16 mouse cellular contexts compared by ENCODE assay signal in the genomic region with DNA sequence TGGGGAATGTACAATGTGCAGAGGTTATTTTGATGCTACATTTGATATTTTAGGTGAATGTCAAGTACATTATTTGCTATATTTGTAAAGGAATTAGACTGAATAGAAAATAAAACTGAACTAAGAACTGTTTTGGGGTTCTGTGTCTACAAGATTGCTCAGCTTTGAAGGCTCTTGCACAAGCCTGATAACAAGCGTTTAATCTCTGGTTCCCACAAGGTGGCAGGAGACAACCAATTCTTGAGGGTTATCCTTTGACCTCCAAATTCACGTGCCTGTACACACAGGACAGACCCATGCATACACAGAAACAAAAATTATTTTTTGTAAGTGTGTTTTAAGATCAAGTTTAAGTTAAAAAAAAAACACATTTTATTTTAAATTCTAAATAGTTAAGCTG. TPM values are rescaled to one million over a fixed set of nuclear protein-coding genes. Genes with fewer than 3 reads are reported as not detected.
DNase-seq lines count a peak whose midpoint lies in the region; ATAC-seq and TF ChIP-seq lines count a peak whose summit lies in the region.
"Had no signal": no experiment of that assay in that cellular context is flagged by ENCODE, and none has a peak within 500 bp of the region (broad histone marks: within the 10 kb centered on the region; RNA-seq: fewer than 3 reads in every experiment).

No protein-coding gene starts in this region.

- ATAC-seq in erythroblast, adult 5-6 weeks (replicated peaks; ENCODE audit: low FRiP score, poor library complexity, severe bottlenecking), result peak; percentile 85
- ATAC-seq in megakaryocyte progenitor cell, adult 5-6 weeks (replicated peaks; ENCODE audit: poor library complexity), result peak; percentile 98

- no peak for DNase-seq in layer of hippocampus, adult 2 months (ENCODE audit: low spot score in 2 of 2)
- no peak for DNase-seq in layer of hippocampus, postnatal 36 days
- peak; percentile 51 for DNase-seq in MEL (ENCODE audit: low read depth, low spot score)
- no peak for DNase-seq in thymus, postnatal 0 days (ENCODE audit: low spot score)
- DNase-seq in retina, embryonic 14.5 days (ENCODE audit: low spot score), result no peak
- DNase-seq: cerebellum, adult 11-12 months; heart, adult 2 months; thymus, postnatal 36 days had no signal

- H3K4me1 ChIP-seq in MEL (ENCODE audit: control insufficient read depth in 1 of 2, insufficient read depth in 2 of 2, low read length in 2 of 2), result peaks cover 0 to 3% of the 10 kb centered on the region in 2 experiments; a peak in 2 of 4 replicates
- H3K4me1 ChIP-seq: embryonic facial prominence, embryonic 12.5 days; limb, embryonic 12.5 days had no signal

- H3K27me3 ChIP-seq in MEL (ENCODE audit: control insufficient read depth in 1 of 2, insufficient read depth in 2 of 2, low read length in 2 of 2), result no peaks in the 10 kb centered on the region
- H3K27me3 ChIP-seq: embryonic facial prominence, embryonic 12.5 days; limb, embryonic 12.5 days had no signal

- no peak overlapping the region for H3K9ac ChIP-seq in MEL (ENCODE audit: control insufficient read depth, low read depth, low read length, poor library complexity, severe bottlenecking)
- H3K9ac ChIP-seq: embryonic facial prominence, embryonic 12.5 days; limb, embryonic 12.5 days had no signal

- H3K36me3 ChIP-seq in MEL (ENCODE audit: control insufficient read depth in 1 of 2, insufficient read depth in 2 of 2, low read length in 2 of 2), result peaks cover 5 to 15% of the 10 kb centered on the region in 2 experiments

- H3K79me2 ChIP-seq in MEL (ENCODE audit: control insufficient read depth, insufficient read depth, low read length, poor library complexity), result no peaks in the 10 kb centered on the region

- peak; percentile 36 for TF ChIP-seq CTCF in layer of hippocampus, adult 2 months (conservative IDR thresholded peaks at IDR 0.05)
- TF ChIP-seq CTCF in MEL (IDR thresholded peaks at IDR 0.05 in 2 of 3, conservative IDR thresholded peaks at IDR 0.05 in 1 of 3; ENCODE audit: control insufficient read depth in 1 of 3, insufficient read depth in 1 of 3, low read depth in 2 of 3, low read length in 3 of 3, poor library complexity in 1 of 3, severe bottlenecking in 1 of 3), result peak in 1 of 3 experiments; percentile 30; a peak in 2 of 6 replicates

- no peak overlapping the region for H3K4me3 ChIP-seq in layer of hippocampus, adult 2 months
- no peak overlapping the region for H3K4me3 ChIP-seq in MEL (ENCODE audit: control insufficient read depth in 1 of 2, insufficient read depth in 1 of 2, low read depth in 2 of 2, low read length in 2 of 2)
- H3K4me3 ChIP-seq: embryonic facial prominence, embryonic 12.5 days; heart, adult 2 months; limb, embryonic 12.5 days had no signal

- H3K27ac ChIP-seq in layer of hippocampus, adult 2 months, result no peak overlapping the region
- H3K27ac ChIP-seq in MEL (ENCODE audit: control insufficient read depth, low read depth, low read length), result no peak overlapping the region
- H3K27ac ChIP-seq: embryonic facial prominence, embryonic 12.5 days; heart, adult 2 months; limb, embryonic 12.5 days had no signal

- peak; percentile 76 to 78 for TF ChIP-seq EP300 in MEL (IDR thresholded peaks at IDR 0.05; ENCODE audit: low read depth in 1 of 2, low read length in 2 of 2)

- no peak for TF ChIP-seq POLR2A in MEL (IDR thresholded peaks at IDR 0.05; ENCODE audit: control insufficient read depth in 1 of 2, insufficient read depth in 1 of 2, low read depth in 1 of 2, low read length in 2 of 2, poor library complexity in 1 of 2)

- H3K9me3 ChIP-seq in MEL (replicated peaks; ENCODE audit: insufficient read depth, low read length), result no peaks in the 10 kb centered on the region
- H3K9me3 ChIP-seq: embryonic facial prominence, embryonic 12.5 days; limb, embryonic 12.5 days had no signal

- no peak for TF ChIP-seq RAD21 in MEL (IDR thresholded peaks at IDR 0.05; ENCODE audit: low read depth, low read length)

TF ChIP-seq in MEL, 35 proteins besides CTCF, POLR2A, EP300 and RAD21:
- TF ChIP-seq GATA1 (IDR thresholded peaks at IDR 0.05; ENCODE audit: low read depth, low read length) (peak; percentile 69; the same call in 1 of the 2 replicates), NELFE (IDR thresholded peaks at IDR 0.05; ENCODE audit: low read depth, low read length) (no peak), SIN3A (IDR thresholded peaks at IDR 0.05; ENCODE audit: low read length) (no peak; the same call in 1 of the 2 replicates), TBP (IDR thresholded peaks at IDR 0.05; ENCODE audit: low read depth, low read length) (no peak), KAT2A (conservative IDR thresholded peaks at IDR 0.05; ENCODE audit: low read depth, low read length) (no peak), USF2 (IDR thresholded peaks at IDR 0.05; ENCODE audit: borderline replicate concordance in 1 of 2, insufficient read depth in 1 of 2, low read depth in 1 of 2, low read length in 2 of 2) (no peak), TCF12 (IDR thresholded peaks at IDR 0.05; ENCODE audit: low read depth, low read length) (peak; percentile 81), BHLHE40 (IDR thresholded peaks at IDR 0.05; ENCODE audit: borderline replicate concordance, low read depth, low read length) (peak; percentile 85), POLR2AphosphoS5 (IDR thresholded peaks at IDR 0.05; ENCODE audit: borderline replicate concordance, low read depth, low read length) (no peak), ETS1 (IDR thresholded peaks at IDR 0.05; ENCODE audit: low read depth, low read length) (no peak), MYB (IDR thresholded peaks at IDR 0.05; ENCODE audit: low read depth, low read length) (no peak), CHD1 (IDR thresholded peaks at IDR 0.05; ENCODE audit: low read depth, low read length) (no peak), MXI1 (IDR thresholded peaks at IDR 0.05; ENCODE audit: low read depth, low read length) (peak; percentile 19; the same call in 1 of the 2 replicates), RCOR1 (IDR thresholded peaks at IDR 0.05; ENCODE audit: low read depth, low read length) (peak; percentile 76; the same call in 1 of the 2 replicates), TAL1 (IDR thresholded peaks at IDR 0.05; ENCODE audit: low read length) (peak; percentile 64), ZNF384 (IDR thresholded peaks at IDR 0.05; ENCODE audit: low read depth, low read length) (no peak)

RNA-seq across cellular contexts. Expression of gene Rnf20, which starts 8.1 kb away (rescaled TPM):
- 10 to 100 TPM; 77.1 to 86.5 TPM for total RNA-seq in layer of hippocampus, adult 2 months (2021)
- total RNA-seq in layer of hippocampus, postnatal 36 days (2021), result 10 to 100 TPM; 74.1 to 88.7 TPM
- total RNA-seq in MEL (2012; rRNA removed), result 37.7 and 40.8 TPM in 2 replicates
- 10 to 100 TPM; 43.1 to 58.1 TPM for polyA plus RNA-seq in MEL (2012; ENCODE audit: insufficient read depth in 1 of 2, insufficient read length in 2 of 2, low read depth in 1 of 2, low replicate concordance in 2 of 2, missing spikeins in 1 of 2)
- 34.1 and 45.2 TPM in 2 replicates for total RNA-seq in erythroblast, adult 5-6 weeks (2015; ENCODE audit: low replicate concordance)
- 119 and 155 TPM in 2 replicates for total RNA-seq in erythroblast, adult 5-6 weeks (2017; ENCODE audit: low replicate concordance)
- 39.5 and 42.9 TPM in 2 replicates for total RNA-seq in megakaryocyte progenitor cell, adult 5-6 weeks (2015)
- total RNA-seq in megakaryocyte progenitor cell, adult 5-6 weeks (2017), result 121 and 156 TPM in 2 replicates
- 37.5 and 38.6 TPM in 2 replicates for polyA plus RNA-seq in thymus, postnatal 0 days (2015; fragmentation: Nextera tagmentation; extraction: Ambion mirVana)

RNA-seq across cellular contexts. Expression of gene Ppp3r2, which starts 41.9 kb away (rescaled TPM):
- under 1 TPM; 0.74 to 0.81 TPM for total RNA-seq in layer of hippocampus, adult 2 months (2021)
- total RNA-seq in layer of hippocampus, postnatal 36 days (2021), result under 1 TPM; 0.42 to 0.76 TPM
- not detected in 2 replicates for total RNA-seq in MEL (2012; rRNA removed)
- polyA plus RNA-seq in MEL (2012; ENCODE audit: insufficient read depth in 1 of 2, insufficient read length in 2 of 2, low read depth in 1 of 2, low replicate concordance in 2 of 2, missing spikeins in 1 of 2), result not detected
- total RNA-seq in erythroblast, adult 5-6 weeks (2015; ENCODE audit: low replicate concordance), result not detected in 2 replicates
- total RNA-seq in erythroblast, adult 5-6 weeks (2017; ENCODE audit: low replicate concordance), result not detected in 2 replicates
- not detected in 2 replicates for total RNA-seq in megakaryocyte progenitor cell, adult 5-6 weeks (2015)
- not detected in 2 replicates for total RNA-seq in megakaryocyte progenitor cell, adult 5-6 weeks (2017)
- polyA plus RNA-seq in thymus, postnatal 0 days (2015; fragmentation: Nextera tagmentation; extraction: Ambion mirVana), result not detected in 2 replicates
- total RNA-seq: gastrocnemius, adult 8-10 months; heart, adult 2 months had no signal
- polyA plus RNA-seq: C2C12; heart, adult 2 months; heart, embryonic 16.5 days; hindbrain, embryonic 11.5 days had no signal

RNA-seq across cellular contexts. Expression of gene Tmem246, which starts 42.2 kb away (rescaled TPM):
- total RNA-seq in layer of hippocampus, adult 2 months (2021), result 10 to 100 TPM; 69.6 to 72.4 TPM
- total RNA-seq in layer of hippocampus, postnatal 36 days (2021), result 10 to 100 TPM; 66.1 to 72.4 TPM
- 2.6 and 2.9 TPM in 2 replicates for total RNA-seq in MEL (2012; rRNA removed)
- polyA plus RNA-seq in MEL (2012; ENCODE audit: insufficient read depth in 1 of 2, insufficient read length in 2 of 2, low read depth in 1 of 2, low replicate concordance in 2 of 2, missing spikeins in 1 of 2), result 10 to 100 TPM in 1 of 2 experiments, not detected in 1; 11.1 TPM
- 1.0 TPM in 1 of 2 replicates, not detected in the other for total RNA-seq in erythroblast, adult 5-6 weeks (2015; ENCODE audit: low replicate concordance)
- total RNA-seq in erythroblast, adult 5-6 weeks (2017; ENCODE audit: low replicate concordance), result 0.43 TPM in 1 of 2 replicates, not detected in the other
- total RNA-seq in megakaryocyte progenitor cell, adult 5-6 weeks (2015), result 0.35 and 0.61 TPM in 2 replicates
- total RNA-seq in megakaryocyte progenitor cell, adult 5-6 weeks (2017), result 0.08 and 0.20 TPM in 2 replicates
- polyA plus RNA-seq in thymus, postnatal 0 days (2015; fragmentation: Nextera tagmentation; extraction: Ambion mirVana), result 4.0 and 4.4 TPM in 2 replicates

Comparison
In these comparisons a context has a peak if more than half of its experiments do, and no peak if none do; other contexts are left out.
1. RNA of gene Tmem246, which starts 42.2 kb away (total RNA-seq): 66.1 to 72.4 TPM in layer of hippocampus, postnatal 36 days and 69.6 to 72.4 TPM in layer of hippocampus, adult 2 months; 2.6 to 2.9 TPM in MEL, 0.43 to 1.0 TPM in erythroblast, adult 5-6 weeks and 0.08 to 0.61 TPM in megakaryocyte progenitor cell, adult 5-6 weeks; every median in the first group is over 10 times any median in the second.